Mouse (Mus musculus) urinary bladder, postnatal 14 days (tissue): ENCODE measurements around the gene Atp2a3.

Source experiments
- DNase-seq: peaks from one replicate; pipeline ENCODE4 v3.0.0; 2021; ENCODE audit warnings: low spot score

Gene Atp2a3

DNA sequence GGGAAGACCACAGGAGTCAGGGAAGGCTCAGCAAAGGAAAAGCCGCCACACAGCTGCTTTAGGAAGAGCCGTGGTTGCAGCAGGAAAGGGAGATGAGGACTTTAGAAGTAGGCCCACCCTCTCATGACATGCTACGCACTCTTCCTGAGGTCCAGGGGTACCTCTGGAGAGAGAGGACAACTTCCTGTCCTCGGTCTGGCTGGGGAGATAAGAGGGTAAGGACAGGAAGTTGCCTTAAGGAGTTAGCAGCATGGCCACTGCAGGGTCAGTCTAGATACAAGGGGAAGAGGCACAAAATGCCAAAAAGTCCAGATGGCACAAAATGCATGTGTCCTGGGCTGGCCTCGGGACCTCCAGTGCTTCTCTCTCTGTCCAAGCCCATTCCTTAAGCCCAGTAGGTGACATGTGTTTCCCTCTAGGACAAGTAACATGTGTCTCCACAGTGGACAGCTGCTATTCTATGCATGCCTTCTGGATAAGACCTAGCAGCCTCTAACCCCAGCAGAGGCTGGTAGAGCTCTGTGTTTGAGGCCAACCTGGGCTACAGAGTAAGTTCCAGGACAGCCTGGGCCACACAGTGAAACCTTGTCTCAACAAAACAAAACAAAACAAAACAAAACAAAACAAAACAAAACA, 5.5 kb upstream of the Atp2a3 start:
- no peak for DNase-seq

DNA sequence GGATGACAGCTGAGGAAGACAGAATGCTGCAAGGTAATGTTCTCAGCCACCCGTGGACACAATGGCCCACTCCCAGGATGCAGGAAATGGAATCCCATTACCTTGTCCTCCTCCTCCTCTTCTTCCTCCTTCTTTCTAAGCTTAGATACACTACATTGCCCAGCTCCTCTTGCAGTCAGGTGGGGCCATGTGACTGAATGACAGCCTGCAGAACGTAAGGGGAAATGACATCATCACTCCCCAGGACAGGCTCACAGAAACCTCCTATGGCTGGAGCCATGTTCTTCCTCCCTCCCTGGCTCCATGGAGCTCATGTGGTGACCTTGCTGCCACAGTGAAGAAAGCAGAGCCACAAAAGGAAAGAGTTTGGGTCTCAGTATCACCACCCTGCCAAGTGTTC, 3.7 kb upstream of the Atp2a3 start:
- no peak for DNase-seq

DNA sequence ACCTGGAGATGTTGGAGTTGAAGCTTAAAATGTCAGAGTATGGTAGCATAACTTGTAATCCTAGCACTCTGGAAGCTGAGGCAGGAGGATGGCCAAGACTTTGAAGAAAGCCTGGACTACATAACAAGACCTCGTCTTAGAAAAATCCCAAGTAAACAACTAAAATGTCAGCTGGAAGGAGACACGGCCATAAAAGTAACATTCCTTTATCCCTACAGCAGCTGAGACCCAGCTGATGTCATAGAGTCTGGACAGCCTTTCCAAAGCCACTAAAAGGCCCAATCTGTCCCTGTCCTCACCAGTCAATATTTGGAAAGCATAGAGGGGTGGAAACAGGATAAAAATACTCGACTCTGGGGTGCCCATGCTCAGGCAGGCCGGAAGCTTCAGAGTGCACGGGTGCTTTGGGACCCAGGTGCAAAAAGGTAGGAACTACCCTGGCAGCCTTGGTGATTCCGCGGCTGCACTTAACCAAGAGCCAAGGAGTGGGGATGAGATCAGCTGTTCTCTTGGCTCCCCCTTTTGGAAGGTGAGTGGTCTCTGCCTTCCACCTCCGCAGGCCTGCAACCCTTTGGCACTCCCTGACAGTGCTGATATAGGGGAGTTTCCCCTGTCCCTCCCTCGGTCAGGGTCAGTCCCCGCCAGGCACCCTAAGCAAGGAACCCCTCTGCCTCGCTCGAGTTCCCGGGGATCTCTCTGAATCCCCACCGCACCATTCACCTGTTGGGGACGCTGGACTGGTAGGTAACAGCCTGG, 867 bp upstream of the Atp2a3 start:
- DNase-seq = no peak

DNA sequence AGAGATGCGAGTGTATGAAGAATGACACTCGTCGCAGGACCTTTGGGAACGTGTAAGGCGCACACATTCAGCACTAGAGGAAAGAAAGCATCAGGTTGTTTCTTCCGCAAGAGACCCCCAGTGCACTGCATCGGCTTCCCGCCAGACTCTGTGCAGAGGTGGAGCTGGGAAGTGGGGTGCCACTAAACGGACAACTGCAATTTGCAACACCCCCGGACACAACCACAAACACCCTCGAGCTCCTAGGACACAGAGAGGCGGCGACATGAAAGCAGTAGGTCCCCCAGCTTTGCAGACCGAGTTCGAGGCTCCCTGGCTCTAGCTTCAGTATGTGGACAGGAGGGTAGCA, 272 bp upstream of the Atp2a3 start:
- no peak for DNase-seq

DNA sequence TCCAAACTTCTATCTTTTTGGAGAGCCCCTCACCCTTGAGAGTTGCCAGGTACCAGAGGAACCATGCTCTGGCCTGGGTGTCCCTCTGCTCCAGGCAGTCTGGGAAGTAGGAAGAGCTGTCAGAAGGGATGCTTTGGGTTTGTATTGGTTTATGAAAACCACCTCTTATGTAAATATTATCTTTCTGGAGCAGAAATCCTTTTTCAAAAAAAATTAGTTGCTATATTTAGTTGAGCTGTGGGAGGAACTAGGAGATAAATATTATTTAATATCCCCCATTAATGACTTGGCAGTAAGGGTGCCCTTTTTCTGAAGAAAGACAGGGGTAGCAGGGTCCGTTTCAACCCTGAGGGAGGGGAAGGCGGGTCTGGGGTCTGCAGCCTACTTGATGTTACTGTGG, 1.4 kb downstream of the Atp2a3 start:
- DNase-seq = no peak

DNA sequence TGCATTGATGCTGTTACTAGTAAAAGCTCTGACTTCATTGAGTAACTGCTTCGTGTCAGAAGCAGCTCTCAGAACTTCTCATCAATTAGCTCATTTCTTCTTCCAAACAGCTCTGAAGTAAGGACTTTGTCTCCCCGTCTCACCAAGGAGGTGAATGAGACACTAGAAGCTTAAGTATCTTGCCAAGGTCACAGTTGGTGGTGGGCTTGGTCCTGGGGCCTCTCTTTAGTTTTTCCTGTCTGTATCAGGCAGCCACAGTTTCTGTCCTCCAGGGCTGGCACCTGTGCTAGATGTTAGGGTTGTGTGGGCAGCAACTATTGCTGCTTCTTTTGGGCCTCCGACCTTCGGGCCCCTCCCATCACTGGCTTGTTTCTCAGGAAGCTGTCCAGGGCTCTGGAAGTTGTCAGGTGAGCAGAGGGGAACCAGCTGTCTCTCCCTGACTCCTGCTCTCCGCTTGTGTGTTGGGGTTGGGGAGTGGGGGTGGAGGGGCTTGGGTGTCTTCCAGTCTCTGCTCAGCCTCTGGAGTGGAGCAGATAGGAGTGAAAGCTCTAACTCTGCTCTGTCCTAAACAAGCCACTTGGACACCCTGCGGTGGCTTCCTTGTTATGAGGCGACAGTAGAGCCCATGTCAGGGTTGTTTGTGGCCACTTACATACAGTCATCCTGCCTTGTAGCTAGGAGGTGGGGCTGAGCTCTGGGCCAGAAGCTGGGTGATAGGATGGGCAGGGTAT, 2.3 kb downstream of the Atp2a3 start:
- no peak for DNase-seq

DNA sequence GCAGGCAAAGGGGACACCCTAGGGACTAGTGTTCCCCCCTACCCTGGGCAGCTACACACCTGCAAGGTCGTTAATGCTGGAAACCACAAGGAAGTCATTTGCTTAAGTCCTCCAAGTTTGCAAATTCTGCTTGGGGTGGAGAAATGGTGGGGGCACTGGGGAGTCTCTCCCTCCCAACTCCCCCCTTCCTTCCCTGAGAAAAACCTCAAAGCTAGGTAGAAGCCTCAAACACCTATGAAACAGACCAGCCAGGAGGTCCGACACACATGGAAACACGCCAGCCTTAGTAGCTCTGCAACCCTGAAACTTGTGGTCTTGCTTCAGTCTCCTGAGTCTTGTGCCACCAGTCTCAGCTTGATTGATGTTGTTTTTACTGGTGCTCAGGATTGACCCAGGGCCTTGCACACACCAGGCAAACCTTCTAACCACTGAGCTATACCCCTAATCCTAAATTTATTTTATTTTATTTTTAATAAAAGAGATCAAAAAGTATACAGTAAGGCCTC, 2.9 kb downstream of the Atp2a3 start:
- no peak for DNase-seq

DNA sequence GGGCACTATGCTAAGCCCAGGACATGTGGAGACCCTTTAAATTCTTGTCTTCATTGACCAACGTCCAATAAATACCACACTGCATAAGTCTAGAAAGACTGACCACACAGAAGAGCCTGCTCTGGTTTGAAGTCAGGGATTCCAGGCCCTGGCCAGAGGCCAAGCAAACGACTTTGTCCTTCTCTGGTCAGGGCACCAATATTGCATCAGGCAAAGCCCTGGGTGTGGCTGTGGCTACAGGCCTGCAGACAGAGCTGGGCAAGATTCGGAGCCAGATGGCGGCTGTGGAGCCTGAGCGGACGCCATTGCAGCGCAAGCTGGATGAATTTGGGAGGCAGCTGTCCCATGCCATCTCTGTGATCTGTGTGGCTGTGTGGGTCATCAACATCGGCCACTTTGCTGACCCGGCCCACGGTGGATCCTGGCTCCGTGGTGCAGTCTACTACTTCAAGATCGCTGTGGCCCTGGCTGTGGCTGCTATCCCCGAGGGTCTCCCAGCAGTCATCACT, 14.1 kb downstream of the Atp2a3 start:
- DNase-seq = no peak

DNA sequence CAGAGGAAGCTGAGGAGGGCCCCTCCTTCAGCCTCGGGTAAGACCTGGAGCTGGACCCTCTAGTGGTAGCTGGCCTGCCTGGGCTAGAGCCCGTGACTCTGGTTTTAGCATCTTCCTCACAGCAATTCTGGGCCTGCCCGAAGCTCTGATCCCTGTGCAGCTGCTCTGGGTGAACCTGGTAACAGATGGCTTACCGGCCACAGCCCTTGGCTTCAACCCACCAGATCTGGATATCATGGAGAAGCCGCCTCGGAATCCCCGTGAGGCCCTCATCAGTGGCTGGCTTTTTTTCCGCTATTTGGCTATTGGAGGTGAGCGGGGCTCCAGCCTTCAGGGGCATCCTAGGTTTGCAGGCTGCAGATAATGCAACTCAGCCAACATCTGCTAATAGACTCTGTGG, 21.5 kb downstream of the Atp2a3 start:
- DNase-seq = no peak

DNA sequence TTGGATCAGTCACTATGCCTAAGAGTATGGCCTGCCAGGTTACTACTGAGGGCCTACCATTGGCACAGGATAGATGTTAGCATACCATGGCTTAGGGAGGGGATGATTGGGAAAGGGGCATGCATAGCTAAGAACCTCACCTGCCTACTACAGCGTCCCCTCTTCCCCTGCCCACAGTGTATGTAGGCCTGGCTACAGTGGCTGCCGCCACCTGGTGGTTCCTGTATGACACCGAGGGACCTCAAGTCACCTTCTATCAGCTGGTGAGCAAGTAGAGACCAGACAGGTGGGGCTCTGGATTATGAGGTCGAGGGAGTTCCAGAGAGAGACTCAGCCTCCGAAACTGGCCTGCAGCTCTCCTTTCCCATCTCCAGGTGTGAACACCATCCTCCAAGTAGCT, 22.3 kb downstream of the Atp2a3 start:
- DNase-seq = no peak

DNA sequence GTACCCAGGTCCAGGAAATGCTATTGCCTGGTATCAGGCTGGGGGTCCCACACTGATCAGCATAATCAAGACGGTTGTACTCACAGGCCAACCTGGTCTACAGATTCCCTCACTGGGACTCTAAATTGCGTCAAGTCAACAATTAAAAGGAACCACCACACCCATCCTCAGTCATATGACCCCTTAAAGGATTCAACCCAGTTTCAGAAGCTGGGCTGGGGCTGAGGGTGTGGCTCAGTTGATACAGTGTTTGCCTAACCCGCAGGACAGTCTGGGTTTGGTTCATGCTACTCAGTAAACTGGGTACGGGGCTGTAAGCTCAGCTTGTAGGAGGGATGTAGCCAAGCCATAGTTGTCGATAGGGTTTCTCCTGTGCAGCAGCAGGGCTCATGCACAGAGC, 25.8 kb downstream of the Atp2a3 start:
- DNase-seq = no peak

DNA sequence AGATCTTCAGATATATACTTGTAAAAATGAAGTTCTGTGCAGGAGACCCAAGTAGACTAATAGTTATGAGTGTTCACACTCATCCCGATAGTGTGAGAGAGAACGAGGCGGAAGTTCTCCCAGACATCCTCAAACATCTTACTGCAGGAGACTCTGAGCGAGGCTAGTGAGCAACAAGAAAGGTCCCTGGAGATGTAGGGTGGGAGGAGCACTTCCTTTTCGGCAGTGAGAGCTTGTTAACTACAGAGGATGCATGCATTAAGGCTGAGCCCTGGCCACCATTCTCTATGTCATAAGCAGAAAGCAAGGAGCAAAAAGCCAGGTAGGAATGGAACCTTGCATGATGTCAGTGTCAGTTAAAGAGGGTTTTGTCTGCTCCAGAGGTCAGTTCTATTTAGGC, 26.3 kb downstream of the Atp2a3 start:
- no peak for DNase-seq

DNA sequence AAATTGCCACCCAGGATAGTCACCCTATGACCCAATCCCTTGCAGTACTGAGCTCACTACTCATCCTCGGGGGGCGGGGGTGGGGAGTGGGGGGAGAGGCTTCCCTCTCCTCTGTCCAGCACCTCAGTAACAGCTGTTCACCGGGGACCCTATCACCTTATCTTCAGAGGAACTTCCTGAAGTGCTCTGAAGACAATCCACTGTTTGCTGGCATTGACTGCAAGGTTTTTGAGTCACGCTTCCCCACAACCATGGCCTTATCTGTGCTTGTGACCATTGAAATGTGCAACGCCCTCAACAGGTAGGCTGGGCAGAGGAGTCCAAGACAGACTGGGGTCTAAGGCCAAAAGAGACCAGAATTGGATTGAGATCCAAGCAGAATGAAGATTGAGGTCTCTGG, 26.8 kb downstream of the Atp2a3 start:
- no peak for DNase-seq

DNA sequence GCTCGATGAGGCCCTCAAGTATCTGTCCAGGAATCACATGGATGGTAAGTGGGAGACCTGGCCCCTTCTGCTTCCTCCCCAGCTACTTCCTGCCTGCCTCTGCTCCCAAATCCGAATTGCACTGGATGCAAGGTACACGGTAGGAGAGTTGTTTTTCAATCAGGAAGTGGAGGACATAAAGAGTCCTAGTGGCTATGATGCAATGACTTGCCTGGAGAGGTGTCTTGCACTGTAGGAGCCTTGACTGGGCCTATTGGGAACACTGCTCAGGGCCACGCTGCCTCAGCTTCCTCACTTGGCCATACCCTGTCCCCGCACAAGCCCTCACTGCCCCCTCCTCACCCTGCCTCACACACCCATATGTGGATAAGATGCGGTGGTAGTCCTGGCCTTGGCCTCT, 28.1 kb downstream of the Atp2a3 start:
- no peak for DNase-seq

DNA sequence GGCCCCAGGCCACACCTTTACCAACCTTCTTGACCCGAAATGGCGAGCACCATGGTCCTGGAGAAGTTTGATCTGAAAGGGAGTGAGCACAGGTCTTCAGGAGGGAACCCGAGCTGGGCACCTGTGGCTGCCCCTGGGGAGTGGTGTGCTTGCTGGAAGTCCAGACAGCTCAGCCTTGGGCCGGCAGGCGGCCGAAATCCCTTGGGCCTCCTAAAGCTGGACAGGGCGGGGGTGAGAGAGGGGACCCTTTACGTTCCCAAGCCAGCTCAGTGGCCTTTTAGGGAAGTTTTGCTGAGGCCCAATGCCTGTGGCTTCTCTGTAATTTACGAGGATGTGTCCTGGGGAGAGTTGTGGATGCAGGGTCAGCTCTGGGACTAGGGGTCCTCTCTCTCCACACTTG, 29.7 kb downstream of the Atp2a3 start:
- peak; percentile 56 for DNase-seq

DNA sequence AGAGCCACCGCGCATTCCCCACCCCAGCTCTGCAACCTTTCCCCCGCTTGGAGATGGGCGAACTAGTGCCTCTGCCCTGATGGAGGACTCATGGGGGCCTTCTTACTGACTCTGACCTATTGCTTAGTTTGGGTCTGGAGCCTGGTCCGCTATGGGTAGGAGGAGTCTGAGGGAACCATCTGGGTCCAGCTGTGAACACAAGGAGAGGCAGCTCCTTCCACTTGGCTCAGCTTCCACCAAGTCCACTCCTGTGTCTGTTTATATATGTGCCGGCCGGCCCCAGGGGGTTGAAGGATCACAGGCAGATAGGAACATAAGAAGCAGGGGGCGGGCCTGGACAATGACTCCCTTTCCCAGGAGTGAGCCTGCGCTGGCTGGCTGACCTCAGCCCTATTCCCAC, 31.0 kb downstream of the Atp2a3 start:
- DNase-seq = peak; percentile 40

DNA sequence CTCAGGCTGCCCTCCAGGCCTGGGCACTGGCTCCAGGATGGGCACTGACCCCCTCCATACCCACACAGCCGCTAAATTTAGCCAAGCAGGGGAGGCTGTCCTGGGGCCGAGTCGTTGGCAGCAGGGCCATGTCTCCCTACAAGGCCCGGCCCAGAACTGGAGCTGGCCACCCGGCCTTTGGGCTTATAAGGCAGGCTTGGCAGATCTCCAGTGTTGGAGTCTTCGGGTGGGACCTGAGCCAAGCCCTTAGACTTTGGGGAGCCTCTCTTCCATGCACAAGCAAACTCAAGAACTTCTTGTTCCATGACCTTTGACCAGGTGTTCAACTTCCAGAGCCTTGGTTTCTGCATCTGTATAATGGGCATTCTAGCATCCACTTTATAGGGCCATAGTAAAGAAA, 35.4 kb downstream of the Atp2a3 start:
- peak; percentile 38 for DNase-seq

DNA sequence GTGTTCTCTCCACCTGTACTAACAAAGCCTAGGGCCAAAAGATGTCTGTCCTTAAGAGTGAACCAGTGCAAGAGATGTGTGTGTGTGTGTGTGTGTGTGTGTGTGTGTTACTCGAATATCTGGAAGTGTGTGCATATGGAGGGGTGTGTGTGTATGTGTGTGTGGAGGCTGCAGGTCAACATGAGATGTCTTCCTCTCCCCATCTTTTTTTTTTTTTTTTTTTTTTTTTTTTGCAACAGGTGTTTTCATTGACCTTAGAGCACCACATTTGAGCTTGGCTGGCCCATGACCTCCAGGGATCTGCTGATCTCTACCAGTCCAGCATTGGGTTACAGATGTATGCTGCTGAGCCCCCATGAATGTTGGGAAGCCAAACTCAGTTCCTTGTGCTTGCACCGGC, 35.8 kb downstream of the Atp2a3 start:
- no peak for DNase-seq

DNA sequence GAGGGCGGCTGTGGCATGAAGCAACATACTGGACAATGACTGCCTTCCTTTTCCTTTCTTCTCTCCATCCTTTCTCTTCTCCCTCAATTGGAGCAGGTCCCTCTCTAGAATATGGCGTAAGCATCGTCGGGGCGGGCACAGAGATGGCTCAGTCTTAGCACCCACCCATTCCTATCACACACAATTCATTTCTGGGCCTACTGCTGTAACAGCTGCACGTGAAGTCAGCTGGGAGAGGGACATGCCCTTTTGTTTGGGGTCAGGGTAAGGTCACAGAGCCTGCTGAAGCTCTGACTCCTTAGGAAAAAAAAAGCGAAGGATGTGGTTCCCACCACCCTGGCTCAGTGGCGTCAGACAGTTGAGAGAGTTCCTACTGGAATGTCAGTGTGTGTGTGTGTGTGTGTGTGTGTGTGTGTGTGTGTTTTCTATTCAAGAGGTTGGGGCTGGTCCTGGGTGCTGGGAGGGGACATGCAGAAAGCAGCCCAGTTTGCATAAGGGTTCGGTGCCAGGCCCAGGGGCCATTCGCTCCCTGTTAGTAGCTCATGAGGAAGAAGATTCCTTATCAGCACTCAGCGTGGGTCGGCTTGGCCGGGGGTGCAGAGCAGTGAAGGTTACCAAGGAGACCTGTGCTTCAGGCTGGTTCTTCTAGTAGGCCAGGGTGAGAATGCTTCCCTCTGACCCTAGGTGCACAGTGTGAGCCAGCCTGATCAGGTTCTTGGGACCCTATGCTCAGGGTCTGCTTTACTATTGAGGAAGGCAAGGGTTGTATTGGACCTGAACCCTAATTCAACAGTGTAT, 36.8 kb downstream of the Atp2a3 start:
- DNase-seq = no peak

DNA sequence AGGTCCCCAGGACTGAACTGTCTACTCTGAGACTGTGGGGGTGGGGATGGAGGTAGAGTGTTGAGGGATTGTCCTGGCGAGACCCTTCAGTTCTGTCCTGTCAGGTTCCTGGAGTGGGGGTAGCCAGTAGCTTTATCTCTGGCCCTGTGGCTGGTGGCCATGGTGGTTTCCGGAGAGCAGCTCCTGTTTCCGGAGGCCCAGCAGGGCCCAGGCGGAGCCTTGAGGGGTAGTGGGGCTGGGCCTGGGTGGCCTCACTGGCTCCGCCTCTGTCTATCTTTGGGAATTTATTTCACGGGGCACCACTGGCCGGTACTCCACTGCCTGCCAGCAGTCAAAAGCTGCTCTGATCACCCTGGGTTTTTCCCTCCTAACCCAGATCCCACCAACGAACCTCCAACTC, 37.8 kb downstream of the Atp2a3 start, which contains the start of gene P2rx1:
TSS of gene P2rx1 (plus strand) at position 333 of the 400 bp plus-strand sequence.
- no peak for DNase-seq

DNA sequence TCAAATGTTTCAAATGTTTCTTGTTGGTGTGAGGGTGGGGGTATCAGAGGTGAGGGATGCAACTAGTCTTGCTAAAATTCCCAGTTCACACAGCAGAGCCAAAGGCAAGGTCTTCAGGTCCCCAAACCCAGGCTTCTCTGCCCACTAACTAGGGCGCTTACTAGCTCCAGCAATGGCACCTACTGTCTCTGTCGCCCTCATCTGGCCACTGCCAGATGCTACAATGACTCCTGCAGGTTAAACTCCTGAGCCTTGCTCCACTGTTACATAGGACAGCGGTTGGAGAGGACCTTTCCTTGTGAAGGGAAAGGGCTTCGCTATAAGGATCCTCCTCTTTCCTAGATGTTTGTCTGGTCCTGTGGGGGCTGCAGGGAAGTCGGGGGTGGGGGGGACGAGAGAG, 40.1 kb downstream of the Atp2a3 start:
- peak; percentile 78 for DNase-seq

DNA sequence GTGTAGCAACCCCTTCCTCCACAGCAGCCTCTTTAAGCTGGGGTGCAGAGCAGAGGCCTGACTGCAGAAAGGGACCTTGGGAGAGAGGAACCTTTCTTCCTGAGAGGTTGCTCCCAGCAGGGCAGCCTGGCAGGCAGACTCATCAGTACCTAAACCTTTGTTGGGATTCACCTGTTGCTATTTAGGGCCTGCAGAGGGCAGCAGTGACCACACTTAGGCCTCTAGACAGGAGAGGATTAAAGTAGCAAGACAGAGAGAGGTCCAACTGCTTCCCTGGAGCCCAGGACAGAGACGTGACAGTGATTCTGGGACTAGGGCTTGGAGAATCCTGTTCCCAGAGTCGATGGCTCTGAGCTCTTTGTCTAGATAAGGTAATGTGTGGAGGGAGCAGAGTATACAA, 45.4 kb downstream of the Atp2a3 start:
- peak; percentile 44 for DNase-seq
